Mouse (Mus musculus) thymus, postnatal 4 days (tissue): Measurements from ENCODE around the gene Frmd4b.
"Not testable (repeated sequence)": the region's sequence is repeated elsewhere in the genome, so short reads cannot be mapped to it uniquely, and the experiment has no call there.

Experiments used
- DNase-seq: peaks from one replicate; pipeline ENCODE4 v3.0.0; 2021

Gene Frmd4b

GRCm38 (mm10) chr6:97409467-97410239, 207.7 kb downstream of the Frmd4b start:
- no peak for DNase-seq

GRCm38 (mm10) chr6:97407914-97408313, 209.4 kb downstream of the Frmd4b start:
- DNase-seq, result no peak

GRCm38 (mm10) chr6:97407425-97407824, 209.9 kb downstream of the Frmd4b start:
- no peak for DNase-seq

GRCm38 (mm10) chr6:97405311-97405710, 212.0 kb downstream of the Frmd4b start:
- DNase-seq, result no peak

- DNase-seq, result no peak
Measured at GRCm38 (mm10) chr6:97402822-97403472, 214.4 kb downstream of the Frmd4b start.

GRCm38 (mm10) chr6:97400446-97400845, 216.9 kb downstream of the Frmd4b start:
- no peak for DNase-seq

- DNase-seq, result no peak
Measured at GRCm38 (mm10) chr6:97397935-97398334, 219.4 kb downstream of the Frmd4b start.

GRCm38 (mm10) chr6:97396957-97397354, 220.4 kb downstream of the Frmd4b start:
- no peak for DNase-seq

GRCm38 (mm10) chr6:97396351-97396956, 220.9 kb downstream of the Frmd4b start:
- no peak for DNase-seq

GRCm38 (mm10) chr6:97395477-97396350, 221.6 kb downstream of the Frmd4b start:
- no peak for DNase-seq

GRCm38 (mm10) chr6:97394473-97395075, 222.8 kb downstream of the Frmd4b start:
- DNase-seq, result no peak

GRCm38 (mm10) chr6:97392912-97393311, 224.4 kb downstream of the Frmd4b start:
- DNase-seq, result no peak

- no peak for DNase-seq
Measured at GRCm38 (mm10) chr6:97387388-97387787, 230.0 kb downstream of the Frmd4b start.

- DNase-seq, result no peak
Measured at GRCm38 (mm10) chr6:97384918-97385317, 232.4 kb downstream of the Frmd4b start.

GRCm38 (mm10) chr6:97381275-97381674, 236.1 kb downstream of the Frmd4b start:
- DNase-seq, result no peak

- DNase-seq, result no peak
Measured at GRCm38 (mm10) chr6:97370947-97371346, 246.4 kb downstream of the Frmd4b start.

- DNase-seq, result no peak
Measured at GRCm38 (mm10) chr6:97370460-97370859, 246.9 kb downstream of the Frmd4b start.

- DNase-seq, result no peak
Measured at GRCm38 (mm10) chr6:97363846-97364245, 253.5 kb downstream of the Frmd4b start.

GRCm38 (mm10) chr6:97357606-97358005, 259.7 kb downstream of the Frmd4b start:
- not testable (repeated sequence) for DNase-seq

GRCm38 (mm10) chr6:97356612-97357011, 260.7 kb downstream of the Frmd4b start:
- DNase-seq, result no peak

- no peak for DNase-seq
Measured at GRCm38 (mm10) chr6:97355141-97355540, 262.2 kb downstream of the Frmd4b start.

GRCm38 (mm10) chr6:97353933-97354332, 263.4 kb downstream of the Frmd4b start:
- peak; percentile 59 for DNase-seq

- no peak for DNase-seq
Measured at GRCm38 (mm10) chr6:97353371-97353770, 264.0 kb downstream of the Frmd4b start.
